Comparison of ENCODE assay signal across 10 mouse cellular contexts in the genomic region with DNA sequence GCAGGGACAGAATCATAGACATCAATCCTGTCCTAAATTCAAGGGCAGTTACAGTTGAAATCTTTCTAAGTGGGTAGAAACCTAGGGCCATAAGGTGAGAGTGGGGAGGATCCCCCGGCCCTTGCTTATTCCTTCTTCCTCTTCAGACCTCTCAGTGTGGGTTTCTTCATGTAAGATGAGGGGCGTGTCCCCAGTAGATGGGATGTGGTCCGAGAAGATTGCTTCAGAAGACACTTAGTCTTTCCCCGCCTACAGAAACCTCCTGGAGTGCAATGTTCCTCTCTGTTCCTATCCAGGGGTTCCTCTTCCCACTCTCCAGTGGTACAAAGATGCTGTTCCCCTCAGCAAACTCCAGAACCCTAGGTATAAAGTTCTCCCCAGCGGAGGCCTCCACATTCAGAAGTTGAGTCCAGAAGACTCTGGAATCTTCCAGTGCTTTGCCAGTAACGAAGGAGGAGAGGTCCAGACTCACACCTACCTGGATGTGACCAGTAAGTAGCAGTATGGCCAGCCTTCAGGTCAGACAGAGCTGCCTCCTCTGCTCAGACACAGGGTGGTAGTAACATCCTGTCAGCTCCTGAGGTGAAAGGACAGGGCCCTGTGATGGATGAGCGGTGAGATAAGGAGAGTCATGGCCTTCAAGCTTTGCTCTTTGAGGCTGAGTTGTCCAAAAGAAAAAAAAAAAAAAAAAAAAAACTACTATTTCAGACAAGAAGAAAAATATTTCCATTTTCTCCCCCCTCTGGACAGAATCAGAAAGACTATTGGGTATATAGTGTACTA.
"Had no signal": no experiment of that assay in that cellular context is flagged by ENCODE, and none has a peak within 500 bp of the region (broad histone marks: within the 10 kb centered on the region; RNA-seq: fewer than 3 reads in every experiment).

No protein-coding gene starts in this region.

- DNase-seq: kidney, adult 9 months; kidney, postnatal 14 days; kidney, postnatal 4 days; layer of hippocampus, adult 9-11 months; liver; lung, adult 2 months; lung, postnatal 14 days; midbrain, embryonic 14.5 days; thymus, postnatal 36 days had no signal

- ATAC-seq: liver, embryonic 12.5 days had no signal
